Mouse (Mus musculus) embryonic facial prominence, embryonic 12.5 days (tissue): ENCODE data around the gene D5Ertd579e. TPM values are rescaled to one million over a fixed set of nuclear protein-coding genes. Genes with fewer than 3 reads are reported as not detected.

Source experiments
- ATAC-seq: fragments of 200-750 bp; cut with Nextera tagmentation; 2 replicates; pipeline ENCODE4 v1.8.0; 2017; ENCODE audit not compliant: insufficient number of reproducible peaks, insufficient read depth, low FRiP score, low TSS enrichment
- H3K27ac ChIP-seq: fragments of 300-500 bp; sonication (generic); 2 replicates; pipeline ENCODE4 v1.5.1; 2016; ENCODE audit warnings: mild to moderate bottlenecking
- H3K27me3 ChIP-seq: fragments of 300-500 bp; sonication (generic); 2 replicates; pipeline ENCODE4 v1.6.1; 2016; ENCODE audit warnings: mild to moderate bottlenecking, moderate library complexity
- H3K36me3 ChIP-seq: fragments of 300-500 bp; sonication (generic); 2 replicates; pipeline ENCODE4 v1.6.1; 2016; ENCODE audit warnings: mild to moderate bottlenecking
- H3K4me1 ChIP-seq: fragments of 300-500 bp; sonication (generic); 2 replicates; pipeline ENCODE4 v1.6.1; 2016
- H3K4me2 ChIP-seq: fragments of 300-500 bp; sonication (generic); replicated peaks from 2 replicates; pipeline ENCODE4 v1.6.1; 2016; ENCODE audit warnings: mild to moderate bottlenecking, moderate library complexity
- H3K4me3 ChIP-seq: fragments of 300-500 bp; sonication (generic); 2 replicates; pipeline ENCODE4 v1.5.1; 2016; ENCODE audit warnings: mild to moderate bottlenecking
- H3K9ac ChIP-seq: fragments of 300-500 bp; sonication (generic); 2 replicates; pipeline ENCODE4 v1.6.1; 2016; ENCODE audit warnings: mild to moderate bottlenecking, moderate library complexity
- H3K9me3 ChIP-seq: fragments of 300-500 bp; sonication (generic); 2 replicates; pipeline ENCODE4 v1.6.1; 2016; ENCODE audit warnings: mild to moderate bottlenecking, moderate library complexity
- WGBS: fragments of 180-500 bp; shearing (Covaris S2); methylation state at CpG from one replicate; pipeline ENCODE4 v1.1.7; 2016; 5-methylcytosine and 5-hydroxymethylcytosine counted together
- polyA plus RNA-seq: library from polyadenylated mRNA; unstranded; fragments of >200 nt; fragmentation: Nextera tagmentation; extraction: Ambion mirVana; gene quantifications from 2 replicates; pipeline ENCODE4 v1.2.1, GENCODE M21; 2016

Gene D5Ertd579e
- polyA plus RNA-seq, 1 experiment from 2014 or later: 27.0 TPM

DNA sequence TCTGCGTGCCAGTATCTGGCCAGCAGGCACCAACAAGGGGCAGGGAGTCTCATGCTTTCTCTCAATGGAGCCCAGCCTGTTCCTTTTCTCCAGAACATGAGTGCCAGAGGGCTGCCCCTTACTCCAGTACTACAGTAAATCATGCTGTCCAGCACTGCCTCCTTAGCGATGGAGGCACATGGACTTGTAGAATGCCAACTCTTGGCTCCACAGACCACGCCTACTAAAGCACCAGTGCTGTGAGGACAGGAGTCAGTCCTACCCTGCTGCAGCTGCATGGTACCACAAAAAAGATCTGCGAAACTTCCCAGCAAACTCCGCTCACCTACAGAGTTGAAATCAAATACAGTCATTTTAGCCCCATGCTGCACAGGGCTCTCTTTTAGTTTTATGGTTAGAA, 72.2 kb downstream of the D5Ertd579e start:
- no peak overlapping the region for H3K4me3 ChIP-seq
- H3K36me3 ChIP-seq: peaks cover 14% of the 10 kb centered on the region; the same call in 1 of the 2 replicates
- ATAC-seq: no peak
- H3K4me1 ChIP-seq: no peaks in the 10 kb centered on the region
- H3K27ac ChIP-seq: no peak overlapping the region
- H3K9ac ChIP-seq: no peak overlapping the region
- H3K4me2 ChIP-seq: no peak overlapping the region
- H3K9me3 ChIP-seq: no peaks in the 10 kb centered on the region
- H3K27me3 ChIP-seq: no peaks in the 10 kb centered on the region
- 94% methylated on average over 5 of the region's 5 CpGs for WGBS

DNA sequence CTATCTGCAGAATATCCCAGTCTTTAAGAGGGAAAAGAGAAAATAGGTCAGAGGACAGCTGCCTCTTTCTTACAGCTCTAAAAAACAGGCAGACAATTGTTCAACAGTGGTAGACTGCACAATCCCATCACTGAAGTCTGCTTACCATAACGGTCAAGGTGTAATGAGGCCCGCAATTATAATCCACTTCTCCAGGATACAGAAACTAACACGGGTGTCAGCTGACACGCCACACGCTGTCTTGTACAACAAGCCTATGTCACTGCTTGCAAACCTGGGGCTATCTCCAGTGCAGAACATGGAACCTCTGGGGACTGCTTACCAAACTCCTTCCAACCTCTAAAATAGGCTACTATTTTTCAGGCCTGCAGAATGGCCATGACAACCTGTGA, 74.8 kb downstream of the D5Ertd579e start:
- Histone ChIP-seq H3K4me1 (no peaks in the 10 kb centered on the region), H3K4me3 (no peak overlapping the region), H3K36me3 (peaks cover 27% of the 10 kb centered on the region), H3K27me3 (no peaks in the 10 kb centered on the region), H3K9me3 (no peaks in the 10 kb centered on the region), H3K4me2 (no peak overlapping the region), H3K27ac (no peak overlapping the region), H3K9ac (no peak overlapping the region)
- 88% methylated on average over 5 of the region's 5 CpGs for WGBS
- no peak for ATAC-seq

DNA sequence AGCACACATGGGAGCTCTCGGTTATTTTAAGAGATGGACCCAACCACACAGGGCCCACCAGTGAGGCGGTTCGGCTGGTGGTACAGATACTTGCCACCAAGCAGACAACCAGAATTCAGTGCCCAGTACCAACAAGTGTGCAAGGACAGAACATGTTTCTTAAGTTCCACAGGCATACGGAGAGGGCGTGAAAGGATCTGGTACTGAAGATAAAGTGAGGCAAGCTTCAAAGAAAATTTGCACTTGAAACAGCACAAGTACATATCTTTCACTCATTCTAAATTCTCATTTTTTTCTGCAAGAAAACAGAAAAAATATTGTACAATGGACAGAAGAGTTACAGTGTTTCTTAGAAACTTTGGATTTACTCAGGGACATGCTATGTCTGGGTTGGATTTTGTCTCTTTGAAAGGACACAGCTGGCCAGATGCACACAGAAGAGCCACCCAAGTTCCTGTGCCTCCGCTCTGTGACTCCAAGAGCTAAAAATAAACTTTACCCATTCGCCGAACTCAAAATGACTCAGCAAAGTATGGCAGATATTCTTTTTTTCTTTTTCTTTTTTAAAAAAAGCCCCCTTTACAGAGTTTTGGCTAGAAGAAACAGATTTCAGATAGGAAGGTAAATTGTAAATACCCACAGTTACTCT, 75.3 kb downstream of the D5Ertd579e start:
- peaks cover 32% of the 10 kb centered on the region for H3K36me3 ChIP-seq
- H3K9ac ChIP-seq: no peak overlapping the region
- no peak overlapping the region for H3K4me2 ChIP-seq
- no peak overlapping the region for H3K4me3 ChIP-seq
- no peak for ATAC-seq
- no peaks in the 10 kb centered on the region for H3K9me3 ChIP-seq
- H3K27me3 ChIP-seq: no peaks in the 10 kb centered on the region
- no peaks in the 10 kb centered on the region for H3K4me1 ChIP-seq
- WGBS: 86% methylated on average over 8 of the region's 8 CpGs
- no peak overlapping the region for H3K27ac ChIP-seq

DNA sequence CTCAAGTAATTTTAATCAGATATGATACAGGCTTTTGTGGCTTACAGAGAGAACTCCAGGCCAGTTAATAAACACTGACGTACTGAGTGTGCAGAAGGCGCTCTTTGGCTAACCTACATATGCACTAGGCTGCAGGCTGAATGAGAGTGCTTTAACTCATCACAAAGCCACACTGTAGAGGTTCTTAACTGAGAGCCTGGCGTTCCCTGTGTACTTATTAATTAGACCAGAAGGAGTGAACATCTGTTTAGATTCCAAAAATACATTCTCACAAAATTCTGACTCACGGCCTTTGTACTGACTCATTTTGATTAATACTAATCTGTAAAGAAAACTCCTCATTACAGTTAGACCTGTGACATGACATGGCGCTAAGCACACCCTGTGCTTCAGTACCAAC, 76.9 kb downstream of the D5Ertd579e start:
- H3K36me3 ChIP-seq: peaks cover 47% of the 10 kb centered on the region
- no peaks in the 10 kb centered on the region for H3K27me3 ChIP-seq
- H3K4me3 ChIP-seq: no peak overlapping the region
- H3K4me1 ChIP-seq: no peaks in the 10 kb centered on the region
- no peak overlapping the region for H3K9ac ChIP-seq
- no peaks in the 10 kb centered on the region for H3K9me3 ChIP-seq
- WGBS: 89% methylated on average over 5 of the region's 5 CpGs
- no peak overlapping the region for H3K27ac ChIP-seq
- H3K4me2 ChIP-seq: no peak overlapping the region
- ATAC-seq: no peak

DNA sequence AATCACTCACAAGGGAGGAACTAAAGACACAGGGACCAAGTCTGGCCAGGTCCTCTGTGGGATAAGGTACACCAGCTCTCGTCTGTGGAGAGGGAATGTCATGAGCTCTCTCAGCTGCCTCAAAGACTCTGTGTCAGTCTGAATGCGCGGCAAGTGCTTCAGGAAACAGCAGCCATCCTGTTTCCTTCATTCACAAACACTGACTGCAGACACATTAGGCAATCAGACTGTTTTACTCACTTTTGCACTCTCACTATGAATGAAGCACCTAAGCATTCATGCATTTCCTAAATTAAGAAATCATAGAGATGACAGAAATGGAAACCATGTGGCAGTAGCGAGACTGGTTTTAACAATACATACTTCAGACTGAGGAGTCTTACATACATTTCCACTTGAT, 77.5 kb downstream of the D5Ertd579e start:
- no peak overlapping the region for H3K9ac ChIP-seq
- WGBS: 69% methylated on average over 4 of the region's 4 CpGs
- H3K9me3 ChIP-seq: no peaks in the 10 kb centered on the region
- H3K36me3 ChIP-seq: peaks cover 53% of the 10 kb centered on the region
- no peak for ATAC-seq
- no peaks in the 10 kb centered on the region for H3K4me1 ChIP-seq
- no peak overlapping the region for H3K4me2 ChIP-seq
- H3K27me3 ChIP-seq: no peaks in the 10 kb centered on the region
- no peak overlapping the region for H3K4me3 ChIP-seq
- H3K27ac ChIP-seq: no peak overlapping the region

DNA sequence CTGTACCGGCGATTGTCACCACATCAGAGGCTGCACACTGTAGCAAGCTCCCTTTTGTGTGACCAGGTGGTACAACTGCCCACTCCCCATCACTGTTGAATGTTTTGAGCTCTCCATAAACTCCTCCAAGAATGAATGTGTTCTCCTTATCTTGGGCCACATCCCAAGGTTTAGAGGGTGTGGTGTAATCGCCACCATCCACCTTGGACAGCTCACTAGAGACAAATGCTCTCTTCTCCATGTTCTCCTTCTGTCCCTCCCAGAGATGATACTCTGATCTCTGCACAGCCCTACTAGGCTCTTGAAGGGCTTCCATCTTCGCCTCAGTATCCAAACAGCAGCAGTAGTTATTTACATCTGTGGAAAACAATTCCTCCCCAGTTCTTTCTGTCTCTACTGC, 81.7 kb downstream of the D5Ertd579e start:
- Histone ChIP-seq H3K9me3 (no peaks in the 10 kb centered on the region), H3K4me2 (no peak overlapping the region), H3K4me3 (no peak overlapping the region), H3K4me1 (no peaks in the 10 kb centered on the region), H3K27me3 (no peaks in the 10 kb centered on the region), H3K9ac (no peak overlapping the region), H3K27ac (no peak overlapping the region), H3K36me3 (peaks cover 67% of the 10 kb centered on the region)
- no peak for ATAC-seq
- WGBS: 94% methylated on average over 4 of the region's 4 CpGs

DNA sequence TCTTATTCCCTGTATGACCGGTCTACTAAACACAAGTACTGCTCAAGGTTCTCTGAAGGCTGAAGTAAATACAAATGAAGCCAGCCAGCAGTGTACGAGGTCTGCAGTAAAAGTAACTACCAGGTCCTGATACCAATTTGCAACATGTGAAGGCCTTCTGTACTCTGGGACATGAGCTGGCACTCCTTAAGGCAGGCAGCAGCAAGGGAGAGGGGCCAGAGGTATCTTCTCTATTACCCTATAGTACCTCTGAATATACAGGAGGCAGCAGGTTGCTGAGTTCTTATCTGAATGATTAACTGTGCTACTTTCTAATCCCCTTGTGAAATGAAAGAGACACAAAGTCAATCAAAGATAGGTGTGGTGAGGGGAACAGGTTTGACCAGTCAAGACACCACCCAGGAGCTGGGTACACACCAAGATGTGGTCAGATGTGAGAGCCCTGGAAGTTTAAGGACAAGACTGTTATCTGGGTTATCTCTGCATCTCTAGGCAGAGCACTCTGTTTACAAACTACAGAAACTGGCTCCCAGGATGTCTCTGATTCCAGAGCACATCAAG, 86.8 kb downstream of the D5Ertd579e start:
- no peak for ATAC-seq
- H3K36me3 ChIP-seq: peaks cover 66% of the 10 kb centered on the region
- no peak overlapping the region for H3K9ac ChIP-seq
- H3K27me3 ChIP-seq: no peaks in the 10 kb centered on the region
- H3K4me2 ChIP-seq: no peak overlapping the region
- H3K4me3 ChIP-seq: no peak overlapping the region
- H3K9me3 ChIP-seq: no peaks in the 10 kb centered on the region
- no peak overlapping the region for H3K27ac ChIP-seq
- no peaks in the 10 kb centered on the region for H3K4me1 ChIP-seq
- 89% methylated on average over 2 of the region's 2 CpGs for WGBS

DNA sequence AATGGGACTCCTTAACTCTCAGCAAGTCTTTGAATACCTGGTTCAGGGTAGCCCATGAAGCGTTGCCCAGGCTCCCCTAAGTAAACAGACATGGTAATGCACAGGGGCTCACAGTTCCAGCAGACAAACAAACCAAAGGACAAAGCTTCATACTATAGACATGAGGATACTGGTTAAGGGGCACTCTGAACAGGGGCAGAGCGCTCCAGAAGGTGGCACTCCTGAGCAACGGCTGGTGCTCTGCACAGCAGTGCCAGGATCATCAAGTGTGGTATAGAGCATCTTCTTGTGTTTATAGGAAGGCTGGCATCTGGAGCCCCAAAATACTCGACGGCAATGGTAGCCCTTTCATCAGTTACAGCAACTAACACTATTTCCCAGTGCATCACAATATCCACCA, 92.8 kb downstream of the D5Ertd579e start:
- WGBS: 83% methylated on average over 5 of the region's 5 CpGs
- H3K36me3 ChIP-seq: peaks cover 67% of the 10 kb centered on the region

DNA sequence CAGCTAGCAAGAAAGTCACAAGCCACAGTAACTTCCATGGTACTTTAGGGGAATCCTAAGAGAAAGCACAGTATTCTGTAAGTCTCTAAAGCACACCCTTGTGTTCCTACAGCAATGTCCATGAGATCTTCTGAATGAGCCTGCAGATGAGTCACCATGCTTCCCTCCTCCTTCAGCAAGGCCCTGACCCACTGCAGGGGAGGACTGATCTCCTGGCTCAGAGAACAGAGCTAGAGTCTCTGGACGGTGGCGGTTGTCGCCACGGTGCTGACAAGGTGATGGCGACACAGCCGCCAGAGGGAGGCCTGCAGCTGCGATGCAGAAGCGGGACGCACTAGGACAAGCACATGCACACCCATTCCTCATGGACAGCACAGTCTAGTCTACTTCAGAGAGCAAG, 93.8 kb downstream of the D5Ertd579e start:
- H3K4me2 ChIP-seq: no peak overlapping the region
- H3K4me3 ChIP-seq: no peak overlapping the region
- H3K4me1 ChIP-seq: no peaks in the 10 kb centered on the region
- WGBS: 91% methylated on average over 9 of the region's 9 CpGs
- H3K9ac ChIP-seq: no peak overlapping the region
- ATAC-seq: no peak
- no peaks in the 10 kb centered on the region for H3K9me3 ChIP-seq
- no peaks in the 10 kb centered on the region for H3K27me3 ChIP-seq
- H3K27ac ChIP-seq: no peak overlapping the region
- peaks cover 59% of the 10 kb centered on the region for H3K36me3 ChIP-seq

More for the DNA sequence above, 92.8 kb downstream of the D5Ertd579e start:
- ATAC-seq: no peak
- H3K27me3 ChIP-seq: no peaks in the 10 kb centered on the region
- no peaks in the 10 kb centered on the region for H3K9me3 ChIP-seq
- no peak overlapping the region for H3K4me2 ChIP-seq
- H3K27ac ChIP-seq: no peak overlapping the region
- H3K4me1 ChIP-seq: no peaks in the 10 kb centered on the region
- H3K4me3 ChIP-seq: no peak overlapping the region
- no peak overlapping the region for H3K9ac ChIP-seq

DNA sequence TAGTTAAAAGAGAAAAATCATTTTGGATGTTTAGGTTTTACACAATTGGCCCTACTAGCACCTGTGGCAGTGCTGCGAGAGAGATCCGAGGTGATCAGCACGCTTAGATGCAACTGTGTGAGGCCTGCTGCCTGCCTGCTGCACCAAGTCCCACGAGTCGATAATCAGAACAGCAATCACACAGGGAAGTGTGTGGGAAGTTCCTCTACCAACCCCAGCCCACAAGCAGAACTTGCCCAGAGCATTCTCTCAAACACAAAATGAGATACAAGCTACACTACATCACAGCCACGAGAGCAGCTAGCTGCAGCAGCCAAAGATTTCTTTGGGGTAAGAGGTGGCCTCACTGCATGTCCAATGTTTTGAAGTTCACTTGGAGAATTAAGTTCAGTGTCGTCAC, 94.3 kb downstream of the D5Ertd579e start:
- no peaks in the 10 kb centered on the region for H3K9me3 ChIP-seq
- peaks cover 53% of the 10 kb centered on the region for H3K36me3 ChIP-seq
- no peak overlapping the region for H3K4me2 ChIP-seq
- 90% methylated on average over 7 of the region's 7 CpGs for WGBS
- H3K4me1 ChIP-seq: no peaks in the 10 kb centered on the region
- H3K27ac ChIP-seq: no peak overlapping the region
- no peak overlapping the region for H3K4me3 ChIP-seq
- no peaks in the 10 kb centered on the region for H3K27me3 ChIP-seq
- no peak overlapping the region for H3K9ac ChIP-seq
- no peak for ATAC-seq

DNA sequence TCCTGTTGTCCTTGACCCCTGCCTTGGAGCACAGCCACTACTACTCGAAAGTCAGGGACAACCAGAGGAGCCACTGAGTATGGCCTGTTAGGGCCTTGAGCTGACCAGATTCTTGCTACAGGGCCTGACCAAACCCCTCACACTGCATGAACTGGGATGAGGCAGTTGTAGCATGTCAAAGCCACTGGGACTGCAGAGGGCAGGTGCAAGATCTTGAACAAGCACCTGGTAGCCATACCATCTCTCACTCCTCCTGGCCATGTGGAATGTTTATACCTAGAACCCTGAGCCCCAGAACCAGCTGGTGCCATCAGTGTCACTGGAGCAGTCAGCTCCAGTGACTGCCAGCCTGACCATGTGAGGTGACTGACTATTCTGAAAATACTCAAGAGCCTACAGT, 96.9 kb downstream of the D5Ertd579e start:
- Histone ChIP-seq H3K27ac (no peak overlapping the region), H3K27me3 (no peaks in the 10 kb centered on the region), H3K4me2 (no peak overlapping the region), H3K4me3 (no peak overlapping the region), H3K9ac (no peak overlapping the region), H3K36me3 (peaks cover 29% of the 10 kb centered on the region), H3K9me3 (no peaks in the 10 kb centered on the region), H3K4me1 (no peaks in the 10 kb centered on the region)
- 96% methylated on average over 1 of the region's 1 CpGs for WGBS
- ATAC-seq: no peak

DNA sequence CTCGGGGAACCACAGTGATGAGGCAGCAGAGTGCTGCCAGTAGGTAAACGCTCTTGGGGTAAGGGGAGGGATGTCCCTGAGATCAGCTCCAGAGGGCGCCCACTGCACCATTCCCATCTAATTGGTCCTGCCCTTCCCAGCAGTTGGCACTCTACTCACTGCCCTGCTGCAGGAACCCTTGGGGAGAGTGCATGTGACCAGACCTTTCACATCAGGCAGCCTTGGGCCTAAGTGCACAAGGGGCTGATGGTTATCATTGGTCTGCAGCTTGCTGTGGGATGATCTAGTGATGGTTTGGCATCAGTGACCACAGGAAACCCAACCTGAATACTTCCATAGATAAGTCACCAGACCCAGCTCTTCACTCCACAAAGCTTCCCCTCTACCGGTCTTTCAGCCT, 98.2 kb downstream of the D5Ertd579e start:
- WGBS: 27% methylated on average over 4 of the region's 4 CpGs
- no peaks in the 10 kb centered on the region for H3K4me1 ChIP-seq
- no peaks in the 10 kb centered on the region for H3K27me3 ChIP-seq
- ATAC-seq: no peak
- H3K9ac ChIP-seq: no peak overlapping the region
- no peak overlapping the region for H3K4me2 ChIP-seq
- no peak overlapping the region for H3K4me3 ChIP-seq
- no peak overlapping the region for H3K27ac ChIP-seq
- no peaks in the 10 kb centered on the region for H3K9me3 ChIP-seq
- peaks cover 28% of the 10 kb centered on the region for H3K36me3 ChIP-seq
